In the genomic region with DNA sequence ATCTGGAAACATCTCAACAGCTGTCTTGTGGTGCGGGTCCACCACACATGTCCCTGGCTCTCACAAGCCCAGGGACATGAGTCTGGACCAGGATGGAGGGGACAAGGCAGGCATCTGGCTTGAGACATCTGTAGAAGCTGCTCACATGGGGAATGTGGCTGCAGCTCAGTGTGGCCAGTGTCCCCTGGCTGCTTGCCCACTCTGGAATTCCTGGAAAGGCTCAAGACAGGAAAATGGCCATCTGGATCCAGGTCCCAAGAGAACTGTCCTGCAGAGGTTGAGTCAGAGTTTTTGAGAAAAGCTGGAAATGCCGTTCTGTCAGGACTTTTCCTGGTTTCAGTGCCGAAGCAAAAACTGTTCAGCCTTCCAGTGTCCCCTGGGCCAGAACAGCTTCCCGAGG, we compare ENCODE assay signal across 8 mouse cellular contexts.
DNase-seq lines count a peak whose midpoint lies in the region; ATAC-seq lines count a peak whose summit lies in the region.

No protein-coding gene starts in this region.

- no peaks in the 10 kb centered on the region for H3K9me3 ChIP-seq in heart, embryonic 11.5 days (replicated peaks; ENCODE audit: control insufficient read depth, low read length)
- H3K9me3 ChIP-seq in kidney, embryonic 14.5 days (ENCODE audit: control insufficient read depth, low read length): no peaks in the 10 kb centered on the region

- ATAC-seq in heart, embryonic 11.5 days (replicated peaks; ENCODE audit: insufficient number of reproducible peaks, low FRiP score, low TSS enrichment): 0 out of 2 replicates have a peak, but pooled peaks have one; percentile 29
- peak; percentile 50; the same call in 1 of the 2 replicates for ATAC-seq in kidney, embryonic 14.5 days (ENCODE audit: low FRiP score, low TSS enrichment)

- H3K4me2 ChIP-seq in heart, embryonic 11.5 days: peak overlapping the region; percentile 16; the same call in 1 of the 2 replicates
- no peak overlapping the region for H3K4me2 ChIP-seq in kidney, embryonic 14.5 days (replicated peaks; ENCODE audit: low read depth, low read length)

- peak; percentile 79 for DNase-seq in 3134 (ENCODE audit: extremely low read depth, insufficient read length, low spot score)
- DNase-seq in adrenal gland, postnatal 14 days: peak; percentile 77
- peak; percentile 58 for DNase-seq in ovary, postnatal 14 days (ENCODE audit: low spot score)
- no peak for DNase-seq in cerebellum, postnatal 36 days
- no peak for DNase-seq in retina, embryonic 14.5 days (ENCODE audit: low spot score)
- DNase-seq in thymus, postnatal 10 days (ENCODE audit: low spot score in 2 of 2): no peak

- no peak overlapping the region for H3K4me3 ChIP-seq in heart, embryonic 11.5 days (ENCODE audit: low read depth, low read length)
- H3K4me3 ChIP-seq in kidney, embryonic 14.5 days (ENCODE audit: low read length): no peak overlapping the region

- WGBS in heart, embryonic 11.5 days (ENCODE audit: insufficient replicate concordance): 63% methylated on average over 4 of the region's 4 CpGs
- 49% methylated on average over 4 of the region's 4 CpGs for WGBS in kidney, embryonic 14.5 days

- H3K36me3 ChIP-seq in heart, embryonic 11.5 days (ENCODE audit: control insufficient read depth, insufficient read depth, low read length): no peaks in the 10 kb centered on the region
- H3K36me3 ChIP-seq in kidney, embryonic 14.5 days (ENCODE audit: control insufficient read depth, insufficient read depth, low read length): no peaks in the 10 kb centered on the region

- peak overlapping the region; percentile 80 for H3K27ac ChIP-seq in heart, embryonic 11.5 days (ENCODE audit: low read depth, low read length)
- H3K27ac ChIP-seq in kidney, embryonic 14.5 days (ENCODE audit: low read depth, low read length): peak overlapping the region; percentile 82

- peaks cover 9% of the 10 kb centered on the region for H3K4me1 ChIP-seq in heart, embryonic 11.5 days (ENCODE audit: control insufficient read depth, insufficient read depth, low read length)
- H3K4me1 ChIP-seq in kidney, embryonic 14.5 days (ENCODE audit: control insufficient read depth, insufficient read depth, low read length): no peaks in the 10 kb centered on the region

- no peaks in the 10 kb centered on the region for H3K27me3 ChIP-seq in heart, embryonic 11.5 days (ENCODE audit: control insufficient read depth, insufficient read depth, low read length)
- H3K27me3 ChIP-seq in kidney, embryonic 14.5 days (ENCODE audit: control insufficient read depth, insufficient read depth, low read length): no peaks in the 10 kb centered on the region

- peak overlapping the region; percentile 34; the same call in 1 of the 2 replicates for H3K9ac ChIP-seq in heart, embryonic 11.5 days (ENCODE audit: low read depth, low read length)
- H3K9ac ChIP-seq in kidney, embryonic 14.5 days (ENCODE audit: low read depth, low read length): no peak overlapping the region

Comparison
In these comparisons a context has a peak if more than half of its experiments do, and no peak if none do; other contexts are left out.
1. DNase-seq: peak in 3134 (single experiment), adrenal gland, postnatal 14 days (single experiment) and ovary, postnatal 14 days (single experiment); none in cerebellum, postnatal 36 days (0 of 2), retina, embryonic 14.5 days (single experiment) and thymus, postnatal 10 days (0 of 2).